Mouse (Mus musculus) midbrain, postnatal 0 days (tissue): Measurements from ENCODE around the gene Mrpl14. TPM values are rescaled to one million over a fixed set of nuclear protein-coding genes. Genes with fewer than 3 reads are reported as not detected.

Experiments used
- ATAC-seq: fragments of 200-750 bp; cut with Nextera tagmentation; 2 replicates; pipeline ENCODE4 v1.8.0; 2017; ENCODE audit warnings: moderate number of reproducible peaks, mild to moderate bottlenecking, moderate TSS enrichment, moderate library complexity; ENCODE audit not compliant: low FRiP score
- DNase-seq: peaks from one replicate; pipeline ENCODE4 v3.0.0-alpha.2; 2015; ENCODE audit warnings: low spot score
- H3K27ac ChIP-seq: fragments of 300-500 bp; sonication (generic); 2 replicates; pipeline ENCODE4 v1.5.1; 2014; ENCODE audit warnings: low read depth, mild to moderate bottlenecking, low read length, mixed read lengths
- H3K27me3 ChIP-seq: fragments of 300-500 bp; sonication (generic); 2 replicates; pipeline ENCODE4 v1.6.1; 2014; ENCODE audit warnings: low read length, control low read depth, mixed read lengths; ENCODE audit not compliant: insufficient read depth
- H3K36me3 ChIP-seq: fragments of 300-500 bp; sonication (generic); 2 replicates; pipeline ENCODE4 v1.6.1; 2014; ENCODE audit warnings: low read length, control low read depth, mixed read lengths; ENCODE audit not compliant: insufficient read depth
- H3K4me1 ChIP-seq: fragments of 300-500 bp; sonication (generic); 2 replicates; pipeline ENCODE4 v1.6.1; 2014; ENCODE audit warnings: mild to moderate bottlenecking, control low read depth, antibody characterized with exemption, low read length, mixed read lengths; ENCODE audit not compliant: insufficient read depth
- H3K4me2 ChIP-seq: fragments of 300-500 bp; sonication (generic); 2 replicates; pipeline ENCODE4 v1.6.1; 2014; ENCODE audit warnings: low read depth, mild to moderate bottlenecking, low read length, mixed read lengths; ENCODE audit not compliant: poor library complexity, severe bottlenecking
- H3K4me3 ChIP-seq: fragments of 300-500 bp; sonication (generic); 2 replicates; pipeline ENCODE4 v1.5.1; 2014; ENCODE audit warnings: low read depth, mild to moderate bottlenecking, low read length, moderate library complexity
- H3K9ac ChIP-seq: fragments of 300-500 bp; sonication (generic); replicated peaks from 2 replicates; pipeline ENCODE4 v1.6.1; 2014; ENCODE audit warnings: mild to moderate bottlenecking, low read length, moderate library complexity, mixed read lengths; ENCODE audit not compliant: poor library complexity, severe bottlenecking
- H3K9me3 ChIP-seq: fragments of 300-500 bp; sonication (generic); 2 replicates; pipeline ENCODE4 v1.6.1; 2016; ENCODE audit warnings: low read length, control low read depth
- CTCF ChIP-seq: IDR thresholded peaks from 2 replicates; pipeline ENCODE4 v1.5.1; 2016; ENCODE audit warnings: antibody characterized with exemption, mild to moderate bottlenecking
- WGBS: fragments of 180-500 bp; shearing (Covaris S2); extraction: QIAGEN DNeasy Blood & Tissue Kit; methylation state at CpG from one replicate; pipeline ENCODE4 v1.1.7; 2014; 5-methylcytosine and 5-hydroxymethylcytosine counted together
- polyA plus RNA-seq: library from polyadenylated mRNA; unstranded; fragments of >200 nt; fragmentation: Nextera tagmentation; extraction: Ambion mirVana; gene quantifications from 2 replicates; pipeline ENCODE4 v1.2.1, GENCODE M21; 2015
- total RNA-seq: library from RNA; depleted of rRNA; stranded (reverse); fragments of >200 nt; gene quantifications from 2 replicates; pipeline ENCODE4 v1.2.3, GENCODE M21; 2014

Gene Mrpl14
- total and polyA plus RNA-seq, 2 experiments from 2014 or later = 42.8 to 114 TPM

DNA sequence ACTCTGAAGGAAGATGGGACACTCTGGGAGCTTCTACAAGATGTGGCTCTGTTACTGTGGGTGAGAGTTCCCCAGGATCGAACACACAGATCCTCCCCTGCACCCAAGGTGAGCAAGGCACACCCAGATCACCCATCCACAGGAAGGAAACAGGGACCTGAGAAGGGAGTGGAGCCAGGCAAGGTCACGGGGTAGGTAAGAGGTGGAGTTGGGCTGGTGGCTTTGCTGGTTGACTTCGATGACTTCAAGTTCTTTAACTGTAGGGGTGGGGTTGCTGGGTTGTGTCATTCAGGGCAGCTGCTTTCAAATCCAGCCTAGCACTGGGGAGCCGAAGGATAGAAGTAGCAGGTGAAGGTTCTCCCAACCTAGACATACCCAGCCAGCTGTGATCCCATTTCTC is 3.3 kb upstream of the Mrpl14 start:
- H3K4me2 ChIP-seq = no peak overlapping the region
- no peak overlapping the region for H3K9ac ChIP-seq
- H3K27ac ChIP-seq = no peak overlapping the region
- ATAC-seq = no peak
- H3K27me3 ChIP-seq = no peaks in the 10 kb centered on the region
- H3K4me1 ChIP-seq = peaks cover 15% of the 10 kb centered on the region
- WGBS = 92% methylated on average over 4 of the region's 4 CpGs
- no peaks in the 10 kb centered on the region for H3K9me3 ChIP-seq
- TF ChIP-seq CTCF = no peak
- no peak for DNase-seq
- H3K36me3 ChIP-seq = peaks cover 17% of the 10 kb centered on the region; the same call in 1 of the 2 replicates
- H3K4me3 ChIP-seq = no peak overlapping the region

DNA sequence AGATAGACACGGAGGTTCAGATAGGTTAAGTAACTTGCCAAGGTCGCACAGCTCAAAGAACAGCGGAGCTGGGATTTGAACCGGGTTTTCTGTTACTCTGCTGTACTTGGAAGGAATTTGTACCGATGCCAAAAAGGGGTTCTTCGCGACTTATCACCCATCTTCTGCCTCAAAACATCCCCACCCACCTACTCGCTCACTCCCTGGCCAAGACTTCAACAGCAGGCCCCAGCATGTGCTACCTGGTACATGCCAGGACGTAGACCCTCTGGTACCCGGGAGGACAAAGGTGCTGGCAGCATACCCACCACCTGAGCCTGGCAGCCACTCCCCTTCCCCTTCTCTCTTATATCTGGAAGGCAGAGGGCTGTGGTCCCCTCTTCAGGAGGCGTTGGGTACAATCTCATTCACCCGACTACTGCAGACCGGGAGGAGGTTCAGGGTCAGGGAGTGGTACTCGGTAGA is 1.4 kb upstream of the Mrpl14 start:
- Histone ChIP-seq H3K4me2 (peak overlapping the region; percentile 76), H3K4me1 (peaks cover 15% of the 10 kb centered on the region), H3K27me3 (no peaks in the 10 kb centered on the region), H3K36me3 (0 out of 2 replicates have a peak, but pooled peaks cover 1% of the 10 kb centered on the region), H3K9me3 (no peaks in the 10 kb centered on the region), H3K27ac (peak overlapping the region; percentile 89), H3K4me3 (peak overlapping the region; percentile 70), H3K9ac (peak overlapping the region; percentile 89)
- peak; percentile 26 for DNase-seq
- TF ChIP-seq CTCF = no peak
- WGBS = 22% methylated on average over 14 of the region's 14 CpGs
- 0 out of 2 replicates have a peak, but pooled peaks have one; percentile 8 for ATAC-seq

DNA sequence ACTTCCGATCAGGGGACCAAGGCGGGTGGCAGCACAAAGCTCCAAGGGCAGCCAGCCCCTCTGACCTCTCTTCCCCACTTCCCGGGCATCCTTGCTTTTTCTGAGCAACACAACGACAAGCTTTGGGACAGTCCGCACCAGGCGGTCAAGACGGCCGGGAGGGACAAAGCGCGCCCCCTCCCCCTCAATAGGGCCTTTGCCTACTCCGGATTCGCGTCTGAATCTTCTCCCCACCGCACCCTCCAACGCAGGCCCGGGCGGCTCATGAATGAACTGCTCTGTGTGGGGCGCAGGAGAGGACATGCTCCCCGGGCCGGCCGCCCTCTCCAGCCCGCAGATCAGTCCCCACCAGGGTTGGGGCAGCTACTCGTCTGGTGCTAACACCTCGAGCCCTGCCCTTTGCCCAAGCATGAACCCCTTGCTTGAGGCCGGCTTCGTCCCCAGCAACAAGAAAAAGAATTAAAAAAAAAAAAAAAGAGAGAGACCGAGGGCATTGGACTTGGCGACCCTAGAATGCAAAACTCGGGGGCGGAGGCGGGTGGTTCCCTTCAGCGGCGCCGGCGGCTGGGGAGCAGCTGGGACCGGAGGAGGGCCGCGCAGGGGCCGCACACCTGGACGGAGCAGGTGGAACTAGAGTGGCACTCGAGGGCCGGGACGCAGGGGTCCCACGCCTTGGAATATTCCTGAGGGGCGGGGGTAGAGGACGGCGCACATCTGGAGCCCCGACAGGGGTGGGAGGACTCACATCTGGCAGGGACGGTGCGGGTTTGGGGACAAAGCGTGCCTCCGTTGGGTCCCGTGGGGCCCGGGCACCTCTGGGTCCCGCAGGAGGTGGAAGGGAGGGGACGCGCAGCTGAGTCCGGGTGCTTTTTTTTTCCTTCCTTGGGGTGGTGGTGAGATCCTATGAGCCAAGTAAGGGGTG is 690 bp upstream of the Mrpl14 start:
- H3K27ac ChIP-seq = peak overlapping the region; percentile 89
- TF ChIP-seq CTCF = no peak
- no peaks in the 10 kb centered on the region for H3K27me3 ChIP-seq
- peak overlapping the region; percentile 70 for H3K4me3 ChIP-seq
- ATAC-seq = peak; percentile 45
- H3K4me1 ChIP-seq = peaks cover 15% of the 10 kb centered on the region
- no peaks in the 10 kb centered on the region for H3K9me3 ChIP-seq
- peak overlapping the region; percentile 89 for H3K9ac ChIP-seq
- WGBS = under 1% methylated on average over 51 of the region's 58 CpGs
- peak; percentile 52 for DNase-seq
- H3K4me2 ChIP-seq = peak overlapping the region; percentile 76
- no peaks in the 10 kb centered on the region for H3K36me3 ChIP-seq

DNA sequence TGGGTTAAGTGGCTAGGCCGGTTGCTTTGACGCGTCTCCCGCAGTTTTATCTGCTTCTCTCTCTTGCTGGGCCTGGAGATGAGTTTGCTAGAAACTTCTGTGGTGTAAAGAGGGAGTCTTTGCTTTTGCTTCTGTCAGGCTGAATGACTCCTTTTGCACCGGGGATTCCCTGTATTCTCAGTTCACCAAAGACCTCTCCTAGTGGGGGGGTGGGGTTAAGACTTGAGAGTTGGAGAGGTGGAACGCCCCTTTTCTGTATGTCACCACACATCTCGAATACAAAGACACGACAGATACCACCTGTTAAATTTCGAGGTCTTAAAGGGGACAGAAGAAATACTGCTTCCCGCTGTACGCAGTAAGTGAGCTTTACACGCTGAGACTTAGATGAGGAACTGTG is 594 bp downstream of the Mrpl14 start, which contains the start of gene Tmem63b:
Tmem63b (minus strand) TSS at position 190 of the 400 bp plus-strand sequence.
- Histone ChIP-seq H3K27ac (peak within 1 kb of the TSS; percentile 89), H3K9me3 (no peaks in the 10 kb centered on the region), H3K4me1 (peaks cover 15% of the 10 kb centered on the region), H3K4me2 (peak within 1 kb of the TSS; percentile 76), H3K36me3 (no peaks in the 10 kb centered on the region), H3K4me3 (peak within 1 kb of the TSS; percentile 70), H3K9ac (peak within 1 kb of the TSS; percentile 89), H3K27me3 (no peaks in the 10 kb centered on the region)
- DNase-seq (peak; percentile 28), ATAC-seq (no peak)
- 8% methylated on average over 12 of the region's 12 CpGs for WGBS
- no peak for TF ChIP-seq CTCF

DNA sequence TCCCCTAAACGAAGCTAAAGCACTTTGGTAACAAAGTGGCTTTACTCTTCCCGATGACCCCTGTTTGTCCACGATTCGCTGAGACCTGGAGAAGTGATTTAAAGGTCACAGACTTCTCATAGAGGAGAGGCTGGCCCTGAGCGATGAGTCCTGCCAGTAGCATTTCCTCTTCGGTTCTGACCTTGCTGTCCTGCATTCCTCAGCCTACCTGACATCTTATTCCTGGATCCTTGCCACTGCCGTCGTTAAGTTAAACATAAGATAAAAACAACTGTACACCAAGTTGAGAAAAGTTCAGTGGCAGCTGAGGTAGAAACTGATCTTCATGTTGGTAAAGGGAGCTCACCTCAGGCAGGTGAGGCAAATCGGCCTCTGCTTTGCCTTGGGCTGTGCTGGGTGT is 3.0 kb downstream of the Mrpl14 start:
- Histone ChIP-seq H3K27me3 (no peaks in the 10 kb centered on the region), H3K4me3 (no peak overlapping the region), H3K4me1 (peaks cover 11% of the 10 kb centered on the region), H3K4me2 (no peak overlapping the region), H3K36me3 (no peaks in the 10 kb centered on the region), H3K9ac (no peak overlapping the region), H3K9me3 (no peaks in the 10 kb centered on the region), H3K27ac (no peak overlapping the region)
- no peak for TF ChIP-seq CTCF
- 92% methylated on average over 9 of the region's 9 CpGs for WGBS
- no peak for ATAC-seq
- DNase-seq = no peak

DNA sequence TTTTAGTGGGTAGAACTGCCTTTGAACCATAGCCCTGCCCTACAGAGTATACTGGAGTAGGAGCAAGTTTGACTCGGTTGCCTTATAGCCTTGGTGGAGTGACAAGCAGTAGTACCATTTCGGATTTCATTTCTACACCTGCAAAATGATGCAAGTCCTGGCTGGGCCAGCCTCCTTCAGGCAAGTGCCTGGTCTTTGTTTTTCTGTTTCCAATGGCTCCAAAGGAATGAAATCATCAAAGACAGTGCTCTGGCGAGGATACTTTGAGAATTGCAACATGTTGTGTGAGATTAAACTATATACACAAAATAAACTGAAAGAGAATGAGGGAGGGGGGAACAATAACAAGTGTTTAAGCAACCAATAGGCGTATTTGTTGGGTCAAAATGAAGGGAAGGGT is 3.9 kb downstream of the Mrpl14 start:
- Histone ChIP-seq H3K4me3 (no peak overlapping the region), H3K27ac (no peak overlapping the region), H3K9me3 (no peaks in the 10 kb centered on the region), H3K9ac (no peak overlapping the region), H3K36me3 (no peaks in the 10 kb centered on the region), H3K4me2 (no peak overlapping the region), H3K27me3 (no peaks in the 10 kb centered on the region), H3K4me1 (peaks cover 11% of the 10 kb centered on the region)
- DNase-seq = no peak
- 94% methylated on average over 4 of the region's 4 CpGs for WGBS
- TF ChIP-seq CTCF = no peak
- no peak for ATAC-seq
